Mouse (Mus musculus): ENCODE data around the gene C2cd2. TPM values are rescaled to one million over a fixed set of nuclear protein-coding genes. Genes with fewer than 3 reads are reported as not detected.

C2cd2 gene
- total and polyA plus RNA-seq, 3 experiments: 7.7 to 14.5 (median 11.2) TPM

DNA sequence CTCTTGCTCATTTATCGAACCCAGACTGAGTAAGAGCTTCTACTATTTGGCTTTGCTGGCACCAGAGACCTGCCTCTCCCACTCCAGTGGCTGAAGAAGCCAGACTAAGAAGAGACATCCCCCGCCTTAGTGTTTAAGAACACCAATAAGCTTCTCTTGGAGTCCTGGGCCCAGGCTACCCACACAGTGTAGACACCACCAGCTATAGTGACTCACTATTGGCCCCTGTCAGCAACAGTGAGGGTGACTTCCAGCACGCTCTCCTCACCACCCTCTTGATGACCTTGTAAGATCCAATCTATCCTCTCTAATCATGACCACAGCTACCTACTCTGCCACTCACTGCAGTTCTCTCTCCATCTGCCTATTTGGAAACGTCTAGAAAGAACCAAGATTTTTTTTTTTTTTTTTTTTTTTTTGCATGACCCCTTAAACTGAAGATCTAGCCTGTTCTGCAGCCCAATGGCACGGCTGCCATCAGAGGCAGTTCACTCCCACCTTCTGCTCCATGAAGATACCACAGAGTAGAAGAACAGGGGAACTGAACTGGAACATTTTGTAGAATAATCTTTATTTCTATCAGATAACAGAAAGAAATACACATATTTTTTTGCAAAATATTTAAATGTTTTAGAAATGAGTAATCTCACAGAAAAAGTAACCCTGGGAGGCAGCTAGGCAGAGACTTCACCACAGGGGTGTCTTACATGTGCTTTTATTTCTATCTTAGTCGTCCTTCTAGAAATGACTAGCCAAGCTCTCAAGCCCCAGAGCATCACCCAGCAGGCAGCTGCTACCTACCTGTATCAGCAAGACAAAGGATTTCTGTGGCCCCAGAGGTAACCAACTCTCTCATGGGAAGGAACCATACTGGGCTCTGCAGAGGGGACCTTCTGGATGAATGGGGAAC, 93.0 kb downstream of the C2cd2 start:
- peak overlapping the region; percentile 22; the same call in 1 of the 2 replicates for H3K27ac ChIP-seq (ENCODE audit: insufficient read depth, low read depth)
- H3K9ac ChIP-seq (ENCODE audit: insufficient read depth, low read depth): no peak overlapping the region
- H3K4me2 ChIP-seq (ENCODE audit: insufficient read depth, low read depth, poor library complexity, severe bottlenecking): 0 out of 2 replicates have a peak overlapping the region, but pooled peaks have one; percentile 9
- in situ Hi-C loops (cut with MboI; ENCODE audit: low pct_ligation_motif_present, low pct_unique_long_range_greater_than_20kb, low sequenced_read_pairs) (no loop called here), dilution Hi-C loops (cut with MboI; ENCODE audit: extremely low pct_ligation_motif_present, extremely low pct_unique_long_range_greater_than_20kb, low sequenced_read_pairs) (no loop called here)
- DNase-seq (ENCODE audit: extremely low read depth): peak; percentile 74
- H3K9me3 ChIP-seq (replicated peaks; ENCODE audit: low read length): peaks cover 4% of the 10 kb centered on the region
- no peaks in the 10 kb centered on the region for H3K27me3 ChIP-seq (replicated peaks)
- peaks cover 14 to 77% of the 10 kb centered on the region in 2 experiments for H3K4me1 ChIP-seq (ENCODE audit: control insufficient read depth in 1 of 2, insufficient read depth in 2 of 2)
- no peak overlapping the region for H3K4me3 ChIP-seq (replicated peaks in 1 of 3; ENCODE audit: low read depth in 2 of 3, low read length in 2 of 3, poor library complexity in 1 of 3)
- peaks cover 0 to 44% of the 10 kb centered on the region in 2 experiments for H3K36me3 ChIP-seq (replicated peaks in 1 of 2; ENCODE audit: control insufficient read depth in 1 of 2, insufficient read depth in 1 of 2, low read length in 1 of 2)
- H3K79me2 ChIP-seq (replicated peaks; ENCODE audit: control insufficient read depth, extremely low read depth, insufficient read depth, poor library complexity, severe bottlenecking): no peaks in the 10 kb centered on the region
- peak; percentile 98 for TF ChIP-seq IRF4 (IDR thresholded peaks at IDR 0.05; ENCODE audit: low read depth, low read length)
- peak; percentile 95 for TF ChIP-seq MEF2A (IDR thresholded peaks at IDR 0.05; ENCODE audit: borderline replicate concordance, low read depth, low read length)
- 0 out of 2 replicates have a peak, but pooled peaks have one; percentile 22 for TF ChIP-seq NRF1 (IDR thresholded peaks at IDR 0.05; ENCODE audit: low read depth, low read length)
- TF ChIP-seq UBTF (IDR thresholded peaks at IDR 0.05; ENCODE audit: low read depth, low read length): no peak
- TF ChIP-seq MAZ (IDR thresholded peaks at IDR 0.05; ENCODE audit: low read depth, low read length): 0 out of 2 replicates have a peak, but pooled peaks have one; percentile 34
- no peak for TF ChIP-seq SMC3 (IDR thresholded peaks at IDR 0.05; ENCODE audit: low read depth, low read length)
- TF ChIP-seq BHLHE40 (IDR thresholded peaks at IDR 0.05; ENCODE audit: low read depth, low read length): peak; percentile 87
- peak; percentile 65 for TF ChIP-seq MXI1 (IDR thresholded peaks at IDR 0.05; ENCODE audit: low read depth, low read length)
- TF ChIP-seq MAFK (IDR thresholded peaks at IDR 0.05; ENCODE audit: insufficient replicate concordance, low read length): peak; percentile 52; the same call in 1 of the 2 replicates
- no peak for TF ChIP-seq USF1 (IDR thresholded peaks at IDR 0.05; ENCODE audit: low read depth, low read length)
- no peak for TF ChIP-seq POLR2A (IDR thresholded peaks at IDR 0.05; ENCODE audit: low read depth, low read length)
- TF ChIP-seq NELFE (IDR thresholded peaks at IDR 0.05; ENCODE audit: low read depth, low read length): no peak
- peak; percentile 95 for TF ChIP-seq JUND (conservative IDR thresholded peaks at IDR 0.05; ENCODE audit: low read depth, low read length)
- TF ChIP-seq ETS1 (conservative IDR thresholded peaks at IDR 0.05; ENCODE audit: low read depth, low read length): peak; percentile 79
- TF ChIP-seq CTCF (conservative IDR thresholded peaks at IDR 0.05 in 1 of 2, IDR thresholded peaks at IDR 0.05 in 1 of 2; ENCODE audit: low read depth in 2 of 2, low read length in 2 of 2): no peak
- TF ChIP-seq ZMIZ1 (IDR thresholded peaks at IDR 0.05; ENCODE audit: low read depth, low read length): no peak
- no peak; the same call in 1 of the 2 replicates for TF ChIP-seq RAD21 (IDR thresholded peaks at IDR 0.05; ENCODE audit: low read depth, low read length)
- TF ChIP-seq KAT2A (IDR thresholded peaks at IDR 0.05; ENCODE audit: insufficient replicate concordance, low read length): 0 out of 2 replicates have a peak, but pooled peaks have one; percentile 12
- TF ChIP-seq USF2 (conservative IDR thresholded peaks at IDR 0.05; ENCODE audit: low read depth, low read length): no peak
- no peak for TF ChIP-seq GABPA (IDR thresholded peaks at IDR 0.05; ENCODE audit: insufficient replicate concordance, low read depth, low read length)
- TF ChIP-seq POLR2AphosphoS2 (IDR thresholded peaks at IDR 0.05; ENCODE audit: low read depth, low read length): no peak
- TF ChIP-seq ZNF384 (IDR thresholded peaks at IDR 0.05; ENCODE audit: low read depth, low read length): peak; percentile 90
- 0 out of 2 replicates have a peak, but pooled peaks have one; percentile 36 for TF ChIP-seq TBP (conservative IDR thresholded peaks at IDR 0.05; ENCODE audit: low read depth, low read length)
- TF ChIP-seq RCOR1 (conservative IDR thresholded peaks at IDR 0.05; ENCODE audit: low read depth, low read length): 0 out of 2 replicates have a peak, but pooled peaks have one; percentile 78
- no peak for TF ChIP-seq CHD1 (IDR thresholded peaks at IDR 0.05; ENCODE audit: low read depth, low read length)
- no peak for TF ChIP-seq PAX5 (IDR thresholded peaks at IDR 0.05; ENCODE audit: low read length)
- 0 out of 2 replicates have a peak, but pooled peaks have one; percentile 47 for TF ChIP-seq CHD2 (IDR thresholded peaks at IDR 0.05; ENCODE audit: low read length)
- TF ChIP-seq EP300 (IDR thresholded peaks at IDR 0.05; ENCODE audit: low read length): peak; percentile 95
- TF ChIP-seq ZKSCAN1 (IDR thresholded peaks at IDR 0.05; ENCODE audit: borderline replicate concordance, low read depth, low read length): no peak
- no peak for TF ChIP-seq E2F4 (IDR thresholded peaks at IDR 0.05; ENCODE audit: insufficient replicate concordance, low read depth, low read length)
- no peak; the same call in 1 of the 2 replicates for TF ChIP-seq HCFC1 (IDR thresholded peaks at IDR 0.05; ENCODE audit: low read depth, low read length)
- peak; percentile 89 for TF ChIP-seq MAX (IDR thresholded peaks at IDR 0.05; ENCODE audit: low read length)
- TF ChIP-seq ELF1 (IDR thresholded peaks at IDR 0.05; ENCODE audit: low read depth, low read length): no peak
- TF ChIP-seq ZC3H11A (IDR thresholded peaks at IDR 0.05; ENCODE audit: low read depth, low read length): no peak
- TF ChIP-seq TCF12 (IDR thresholded peaks at IDR 0.05; ENCODE audit: low read depth, low read length): peak; percentile 72
- TF ChIP-seq SIN3A (IDR thresholded peaks at IDR 0.05; ENCODE audit: low read length): peak; percentile 63; the same call in 1 of the 2 replicates
- TF ChIP-seq MYC (IDR thresholded peaks at IDR 0.05; ENCODE audit: low read depth, low read length): peak; percentile 96

Measured in CH12.LX (cell line).